Mouse (Mus musculus) liver, embryonic 14.5 days (tissue): ENCODE data around the gene Arrdc4. TPM values are rescaled to one million over a fixed set of nuclear protein-coding genes. Genes with fewer than 3 reads are reported as not detected.

ENCODE experiments used
- ATAC-seq: fragments of 200-750 bp; cut with Nextera tagmentation; 2 replicates; pipeline ENCODE4 v1.8.0; 2017; ENCODE audit warnings: moderate number of reproducible peaks, mild to moderate bottlenecking, moderate library complexity; ENCODE audit not compliant: insufficient read depth
- DNase-seq, 3 experiments: peaks; one replicate each; pipeline ENCODE4 v3.0.0-alpha.2; 2012 to 2013; ENCODE audit warnings: low read depth in 3 of 3, low spot score in 3 of 3
- H3K27ac ChIP-seq: fragments of 300-500 bp; sonication (generic); 2 replicates; pipeline ENCODE4 v1.5.1; 2014; ENCODE audit warnings: moderate library complexity, mild to moderate bottlenecking, control low read depth, inconsistent platforms
- H3K27me3 ChIP-seq: fragments of 300-500 bp; sonication (generic); 2 replicates; pipeline ENCODE4 v1.6.1; 2014; ENCODE audit warnings: mild to moderate bottlenecking, low read length, moderate library complexity; ENCODE audit not compliant: control insufficient read depth, insufficient read depth
- H3K36me3 ChIP-seq: fragments of 300-500 bp; sonication (generic); replicated peaks from 2 replicates; pipeline ENCODE4 v1.6.1; 2014; ENCODE audit warnings: low read depth; ENCODE audit not compliant: control insufficient read depth, insufficient read depth
- H3K4me1 ChIP-seq, 2 experiments: fragments of 200-500 bp in 1 of 2; fragments of 300-500 bp in 1 of 2; sonication (generic) in 1 of 2; replicated peaks; 2 replicates each; pipeline ENCODE4 v1.6.1; 2012 to 2014; ENCODE audit warnings: antibody characterized with exemption in 1 of 2, inconsistent platforms in 1 of 2, low read length in 1 of 2; ENCODE audit not compliant: control insufficient read depth in 2 of 2, insufficient read depth in 2 of 2
- H3K4me2 ChIP-seq: fragments of 300-500 bp; sonication (generic); 2 replicates; pipeline ENCODE4 v1.6.1; 2014; ENCODE audit warnings: low read depth, mild to moderate bottlenecking, control low read depth, moderate library complexity
- H3K4me3 ChIP-seq, 2 experiments: fragments of 200-500 bp in 1 of 2; fragments of 300-500 bp in 1 of 2; sonication (generic) in 1 of 2; 2 replicates each; pipeline ENCODE4 v1.5.1; 2012 to 2014; ENCODE audit warnings: low read depth in 2 of 2, low read length in 2 of 2, mild to moderate bottlenecking in 2 of 2, control low read depth in 1 of 2, inconsistent platforms in 1 of 2, moderate library complexity in 1 of 2; ENCODE audit not compliant: insufficient read depth in 1 of 2
- H3K9ac ChIP-seq: fragments of 300-500 bp; sonication (generic); replicated peaks from 2 replicates; pipeline ENCODE4 v1.6.1; 2014; ENCODE audit warnings: mild to moderate bottlenecking, control low read depth, moderate library complexity
- H3K9me3 ChIP-seq: fragments of 300-500 bp; sonication (generic); 2 replicates; pipeline ENCODE4 v1.6.1; 2016; ENCODE audit warnings: low read length, mixed read lengths; ENCODE audit not compliant: control insufficient read depth
- CTCF ChIP-seq: IDR thresholded peaks from 2 replicates; pipeline ENCODE4 v1.5.1; 2016; ENCODE audit warnings: antibody characterized with exemption, low read depth, control low read depth
- EP300 ChIP-seq: IDR thresholded peaks from 2 replicates; pipeline ENCODE4 v1.6.1; 2016; ENCODE audit warnings: antibody characterized with exemption, low read depth
- WGBS: fragments of 180-500 bp; shearing (Covaris S2); extraction: QIAGEN DNeasy Blood & Tissue Kit; methylation state at CpG from one replicate; pipeline ENCODE4 v1.1.7; 2014; ENCODE audit not compliant: insufficient replicate concordance; 5-methylcytosine and 5-hydroxymethylcytosine counted together
- polyA plus RNA-seq, 2 experiments: library from polyadenylated mRNA; depleted of rRNA in 1 of 2; stranded (reverse) in 1 of 2; unstranded in 1 of 2; fragments of >200 nt; fragmentation: Nextera tagmentation in 1 of 2; extraction: Ambion mirVana in 1 of 2; gene quantifications; 2 replicates each; pipeline versions ENCODE4 v1.2.1 to v1.2.3; 2012 to 2014

The Arrdc4 gene
- polyA plus RNA-seq, 2 experiments = 1.4 to 4.1 TPM

GRCm38 (mm10) chr7:68744616-68745015 lies 4.4 kb downstream of the Arrdc4 start:
- TF ChIP-seq EP300 (no peak), CTCF (no peak)
- H3K9ac ChIP-seq = no peak overlapping the region
- no peaks in the 10 kb centered on the region; the same call in 1 of the 2 replicates for H3K36me3 ChIP-seq
- no peak overlapping the region for H3K4me3 ChIP-seq
- DNase-seq (no peak), ATAC-seq (no peak)
- no peak overlapping the region for H3K27ac ChIP-seq
- WGBS = 77% methylated on average over 9 of the region's 9 CpGs
- no peaks in the 10 kb centered on the region for H3K27me3 ChIP-seq
- no peaks in the 10 kb centered on the region for H3K9me3 ChIP-seq
- peaks cover 0 to 9% of the 10 kb centered on the region in 2 experiments; a peak in 3 of 4 replicates for H3K4me1 ChIP-seq
- H3K4me2 ChIP-seq = no peak overlapping the region

GRCm38 (mm10) chr7:68744206-68744605 lies 4.8 kb downstream of the Arrdc4 start:
- Histone ChIP-seq H3K9me3 (no peaks in the 10 kb centered on the region), H3K27me3 (no peaks in the 10 kb centered on the region), H3K9ac (no peak overlapping the region), H3K4me2 (no peak overlapping the region), H3K4me3 (no peak overlapping the region), H3K27ac (no peak overlapping the region), H3K4me1 (0 out of 4 replicates have a peak, but pooled peaks cover 0 to 7% of the 10 kb centered on the region in 2 experiments), H3K36me3 (no peaks in the 10 kb centered on the region; the same call in 1 of the 2 replicates)
- no peak for TF ChIP-seq CTCF
- TF ChIP-seq EP300 = no peak
- WGBS = 80% methylated on average over 2 of the region's 2 CpGs
- ATAC-seq = no peak
- DNase-seq = no peak

- 74% methylated on average over 6 of the region's 6 CpGs for WGBS
Measured at GRCm38 (mm10) chr7:68740763-68741162, 8.3 kb downstream of the Arrdc4 start.

GRCm38 (mm10) chr7:68738676-68739399 lies 10.2 kb downstream of the Arrdc4 start:
- no peak overlapping the region for H3K4me2 ChIP-seq
- no peaks in the 10 kb centered on the region; the same call in 1 of the 2 replicates for H3K36me3 ChIP-seq
- no peaks in the 10 kb centered on the region for H3K4me1 ChIP-seq
- 54% methylated on average over 11 of the region's 11 CpGs for whole genome bisulfite sequencing
- H3K9ac ChIP-seq = no peak overlapping the region
- H3K4me3 ChIP-seq = no peak overlapping the region
- H3K27me3 ChIP-seq = no peaks in the 10 kb centered on the region
- ATAC-seq = no peak
- TF ChIP-seq EP300 (no peak), CTCF (no peak)
- no peak for DNase-seq
- H3K9me3 ChIP-seq = no peaks in the 10 kb centered on the region
- no peak overlapping the region for H3K27ac ChIP-seq

More at GRCm38 (mm10) chr7:68740763-68741162, 8.3 kb downstream of the Arrdc4 start:
- DNase-seq (no peak), ATAC-seq (no peak)
- Histone ChIP-seq H3K4me3 (no peak overlapping the region), H3K27ac (no peak overlapping the region), H3K4me2 (no peak overlapping the region), H3K9me3 (no peaks in the 10 kb centered on the region), H3K36me3 (no peaks in the 10 kb centered on the region; the same call in 1 of the 2 replicates), H3K9ac (no peak overlapping the region), H3K27me3 (no peaks in the 10 kb centered on the region), H3K4me1 (no peaks in the 10 kb centered on the region)
- TF ChIP-seq EP300 (no peak), CTCF (no peak)

GRCm38 (mm10) chr7:68726380-68726779 lies 22.7 kb downstream of the Arrdc4 start:
- no peaks in the 10 kb centered on the region for H3K36me3 ChIP-seq
- no peak for ATAC-seq
- no peak for TF ChIP-seq EP300
- no peak for TF ChIP-seq CTCF
- H3K27ac ChIP-seq = no peak overlapping the region
- H3K9ac ChIP-seq = no peak overlapping the region
- H3K27me3 ChIP-seq = no peaks in the 10 kb centered on the region
- 66% methylated on average over 5 of the region's 5 CpGs for WGBS
- H3K4me2 ChIP-seq = no peak overlapping the region
- DNase-seq = no peak
- no peak overlapping the region for H3K4me3 ChIP-seq
- H3K4me1 ChIP-seq = no peaks in the 10 kb centered on the region; a peak in 1 of 4 replicates
- H3K9me3 ChIP-seq = no peaks in the 10 kb centered on the region
